Mouse (Mus musculus): ENCODE measurements around the gene Arhgef17.

Arhgef17 gene

DNA sequence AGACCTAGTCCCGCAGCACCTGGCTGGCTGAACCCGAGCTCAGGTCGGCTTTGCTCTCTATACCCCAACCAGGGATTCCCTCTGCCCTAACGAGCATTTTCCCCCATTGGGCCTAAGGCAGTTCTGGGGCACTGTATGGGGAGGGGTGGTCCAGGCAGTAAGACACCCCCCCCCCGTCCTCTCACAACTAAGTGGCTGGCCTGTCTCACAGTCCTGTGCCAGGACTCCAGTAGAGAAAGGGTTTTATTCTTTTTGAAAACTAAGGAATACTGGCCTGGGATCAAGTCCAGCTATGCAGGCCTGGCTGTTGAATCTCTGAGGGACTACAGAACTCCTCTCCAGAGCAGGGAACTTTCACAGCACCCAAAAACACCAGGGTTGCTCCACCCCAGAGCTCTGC is 16.7 kb downstream of the Arhgef17 start:
- DNase-seq (ENCODE audit: low spot score), result peak; percentile 16

DNA sequence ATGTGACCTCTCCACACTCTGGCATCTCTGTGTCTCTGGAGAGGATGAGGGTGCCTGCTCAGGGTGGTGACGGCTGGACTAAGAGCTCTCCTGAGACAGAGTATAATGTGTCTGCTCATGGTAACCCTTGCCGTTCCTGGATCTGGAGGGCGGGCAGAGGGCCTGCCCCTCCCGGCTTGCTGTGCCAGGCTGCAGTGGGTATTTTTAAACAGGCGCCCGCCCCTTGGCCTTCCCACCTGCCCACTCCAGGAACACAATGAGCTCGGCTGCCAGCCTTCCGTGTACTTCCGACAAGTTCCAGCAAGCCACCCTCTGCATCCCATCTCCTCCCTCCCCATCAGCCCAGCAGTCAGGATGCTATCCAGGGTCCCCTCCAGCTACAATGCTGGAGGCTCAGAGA is 20.1 kb downstream of the Arhgef17 start:
- DNase-seq (ENCODE audit: low spot score), result no peak

DNA sequence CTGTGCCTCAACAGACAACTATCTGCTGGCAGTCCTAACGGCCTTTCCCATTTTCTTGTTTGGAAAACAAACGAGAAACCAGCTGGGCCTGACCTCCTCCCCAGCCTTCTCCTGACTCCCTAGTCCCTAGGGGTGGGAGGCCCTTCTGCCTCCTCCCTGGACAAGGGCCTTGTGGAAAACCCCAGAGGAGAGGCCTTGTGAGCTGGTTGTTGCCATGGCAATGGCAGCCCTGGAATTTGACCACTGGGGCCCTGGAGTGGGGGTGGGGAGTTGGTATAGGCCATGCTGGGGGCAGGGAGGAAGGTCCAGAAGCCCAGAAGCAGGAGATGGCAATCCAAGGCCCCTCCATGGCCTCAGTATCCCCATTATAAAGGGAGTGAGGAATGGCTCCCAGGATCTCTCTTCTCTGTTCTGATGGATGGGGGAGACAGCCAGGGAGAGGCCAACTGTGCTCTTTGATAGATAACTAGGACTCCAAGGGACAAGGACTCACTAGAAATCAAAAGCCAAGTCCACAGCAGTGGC is 20.6 kb downstream of the Arhgef17 start:
- peak; percentile 50 for DNase-seq (ENCODE audit: low spot score)

DNA sequence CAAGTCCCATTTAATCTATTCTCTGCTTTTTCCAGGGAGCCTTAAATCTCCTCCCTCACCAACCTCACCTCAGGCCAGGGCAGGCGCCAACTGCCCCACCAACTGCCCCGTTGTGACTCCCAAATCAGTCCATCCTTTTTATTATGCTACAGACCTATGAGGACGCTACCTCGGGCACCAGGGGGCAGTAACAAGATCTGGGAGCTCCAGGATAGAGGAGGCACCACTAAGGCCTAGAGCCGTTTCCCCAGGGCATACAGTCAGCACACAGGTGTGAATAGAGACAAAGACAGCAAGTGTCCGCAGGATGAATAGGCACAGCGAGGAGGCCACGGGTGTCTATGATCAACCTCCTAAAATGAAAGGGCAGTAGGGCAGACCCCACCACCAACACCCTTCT is 23.3 kb downstream of the Arhgef17 start:
- peak; percentile 37 for DNase-seq (ENCODE audit: low spot score)

DNA sequence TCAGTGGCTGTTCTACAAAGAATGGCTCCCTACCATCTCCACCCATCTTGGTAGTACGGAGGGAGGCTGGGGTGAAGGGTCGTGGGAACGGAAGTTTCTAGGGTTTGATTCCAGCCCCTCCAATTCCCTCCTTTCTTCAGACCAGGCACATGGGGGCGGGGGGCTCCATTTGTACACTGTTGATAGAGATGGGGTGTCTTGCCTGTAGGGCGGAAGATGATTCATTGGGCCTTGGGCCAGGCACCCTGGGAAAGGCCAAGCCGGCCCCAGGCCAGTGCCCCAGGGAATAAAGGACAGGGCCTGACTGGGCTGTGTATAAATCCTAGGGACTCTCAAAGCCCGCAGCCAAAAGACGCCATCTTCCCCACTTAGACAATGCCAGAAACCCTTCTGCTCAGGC is 23.8 kb downstream of the Arhgef17 start:
- no peak for DNase-seq (ENCODE audit: low spot score)

DNA sequence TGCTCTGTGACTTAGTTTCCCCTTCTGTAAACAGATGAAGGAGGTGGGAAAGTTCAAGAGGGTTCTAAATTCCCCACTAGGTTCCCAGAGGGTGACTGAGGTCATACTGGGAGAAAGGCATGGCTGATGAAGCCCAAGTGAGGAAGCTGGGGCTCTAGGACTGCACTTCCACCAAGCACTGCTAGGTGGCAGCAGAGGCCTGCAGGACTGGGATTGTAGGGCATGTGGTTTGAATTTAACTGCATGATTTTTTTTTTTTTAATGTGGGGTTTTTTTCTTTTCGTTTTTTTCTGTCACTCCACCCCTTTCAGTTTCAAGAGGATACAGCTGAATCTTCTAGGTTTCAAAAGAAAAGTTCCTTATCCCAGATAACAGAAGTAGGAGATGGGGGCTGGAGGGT is 24.7 kb downstream of the Arhgef17 start:
- peak; percentile 85 for DNase-seq (ENCODE audit: low spot score)

DNA sequence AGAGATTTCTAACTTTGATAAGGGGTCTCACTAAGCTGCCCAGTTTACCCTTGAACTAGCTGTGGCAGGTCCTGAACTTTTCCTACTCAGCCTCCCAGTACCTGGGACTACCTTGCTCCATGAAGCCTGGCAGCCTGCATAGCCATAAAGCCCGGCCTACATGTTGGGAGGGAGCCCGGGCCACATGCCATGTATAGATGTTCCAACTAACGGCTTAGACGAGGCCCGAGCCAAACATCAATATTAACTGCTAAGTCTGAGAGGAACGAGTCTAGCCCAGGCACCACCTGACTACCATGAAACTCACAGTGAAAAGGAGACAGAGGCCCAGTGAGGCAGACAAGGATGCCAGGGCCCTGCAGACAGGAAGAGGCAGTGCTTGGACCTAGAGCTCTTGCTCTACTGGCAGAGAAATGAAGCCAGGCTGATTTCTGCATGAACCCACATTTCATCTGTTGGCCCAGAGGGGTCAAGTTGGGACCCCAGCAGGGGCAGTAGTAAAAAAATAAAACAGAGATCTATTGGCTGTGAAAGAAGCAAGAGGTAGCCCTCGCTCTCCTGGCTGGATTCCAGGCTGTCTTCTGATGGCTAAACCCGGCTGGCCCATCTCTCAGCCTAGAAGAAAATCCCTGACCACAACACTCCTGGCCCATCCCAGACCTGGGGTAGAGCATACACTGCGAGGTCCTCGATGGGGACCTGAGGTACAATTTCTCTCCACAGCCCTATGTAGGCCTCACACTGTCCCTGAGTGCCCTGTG is 25.7 kb downstream of the Arhgef17 start:
- no peak for DNase-seq (ENCODE audit: low spot score)

DNA sequence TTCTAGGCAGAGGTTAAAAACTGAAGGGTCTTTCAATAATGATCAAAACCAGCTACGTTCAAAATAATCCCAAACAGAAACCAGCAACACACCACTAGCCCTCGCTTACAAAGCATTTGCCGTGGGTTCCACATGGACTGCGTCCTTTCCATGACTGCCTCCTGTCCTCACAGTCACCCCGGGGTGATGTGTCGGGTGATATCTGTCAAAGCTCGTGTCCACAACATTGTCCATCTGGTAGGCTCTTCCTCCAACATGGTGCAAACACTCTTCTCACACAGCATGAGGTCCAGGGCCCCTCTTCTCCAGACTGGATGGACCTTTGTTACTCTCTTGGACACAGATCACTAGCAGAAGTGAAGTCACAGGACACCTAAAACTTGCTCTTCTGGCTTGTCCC is 26.9 kb downstream of the Arhgef17 start:
- no peak for DNase-seq (ENCODE audit: low spot score)

DNA sequence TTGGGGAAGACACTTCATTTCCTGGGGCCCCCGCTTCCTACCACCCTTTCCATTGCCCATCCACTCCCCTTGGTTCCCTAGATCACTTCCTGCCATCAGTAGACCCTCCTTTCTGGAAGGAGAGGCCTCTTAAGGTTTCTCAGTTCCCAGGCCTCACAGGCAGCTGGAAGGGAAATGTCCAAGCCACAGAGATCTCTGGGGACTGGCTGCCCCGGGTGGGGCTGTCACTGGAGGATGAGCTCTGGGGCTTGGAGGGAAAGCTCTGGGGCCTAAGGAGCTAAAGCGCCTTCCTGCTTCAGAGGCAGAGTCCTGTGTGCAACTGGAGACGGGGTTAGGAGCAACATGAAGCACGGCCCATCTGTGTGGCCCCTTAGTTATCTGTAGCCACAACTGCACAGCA is 27.3 kb downstream of the Arhgef17 start:
- DNase-seq (ENCODE audit: low spot score), result no peak

DNA sequence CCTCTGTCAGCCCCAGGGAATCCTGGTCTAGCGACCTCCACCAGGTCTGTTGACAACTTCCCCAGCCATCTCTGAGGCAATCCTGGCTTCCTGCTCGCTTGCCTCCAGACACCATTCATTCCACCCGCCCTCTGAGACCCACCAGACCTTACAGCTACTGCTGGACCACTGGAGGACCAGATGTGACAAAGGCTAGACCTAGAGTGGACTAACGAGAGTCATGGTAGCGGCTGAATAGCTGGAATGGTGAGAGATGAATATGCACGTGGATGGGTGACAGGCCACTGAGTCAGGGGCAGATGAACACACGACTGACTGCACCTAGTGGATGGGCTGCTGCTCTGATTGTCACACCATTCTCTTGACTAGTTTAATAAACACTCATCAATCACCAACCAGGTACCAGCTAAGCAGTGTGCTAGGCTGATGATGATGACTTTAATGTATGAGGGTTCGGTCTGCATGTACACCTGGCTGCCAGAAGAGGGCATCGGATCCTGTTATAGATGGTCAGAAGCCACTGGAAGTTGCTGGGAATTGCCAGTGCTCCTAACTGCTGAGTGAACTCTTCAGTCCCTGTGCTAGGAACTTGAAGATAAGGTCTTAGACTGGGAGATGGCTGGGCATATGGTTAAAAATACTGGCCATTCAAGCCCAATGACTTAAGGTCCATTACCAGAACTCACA is 29.3 kb downstream of the Arhgef17 start:
- peak; percentile 15 for DNase-seq (ENCODE audit: low spot score)

DNA sequence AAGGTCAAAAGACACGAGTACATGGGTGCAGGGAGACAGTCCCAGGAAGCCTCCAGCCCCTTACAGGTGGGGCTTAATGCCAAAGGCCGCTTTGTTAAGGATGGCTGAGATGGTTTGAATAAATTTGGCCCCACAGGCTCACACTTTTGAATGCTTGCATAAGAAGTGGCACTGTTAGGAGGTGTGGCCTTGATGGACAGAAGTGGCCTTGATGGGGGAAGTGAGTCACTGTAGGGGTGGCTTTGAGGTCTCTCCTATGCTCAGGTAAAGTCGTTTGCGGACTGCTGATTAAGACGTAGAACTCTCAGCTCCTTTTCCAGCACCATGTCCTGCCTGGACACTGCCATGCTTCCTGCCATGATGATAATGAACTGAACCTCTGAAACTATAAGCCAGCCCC is 34.1 kb downstream of the Arhgef17 start:
- no peak for DNase-seq (ENCODE audit: low spot score)

DNA sequence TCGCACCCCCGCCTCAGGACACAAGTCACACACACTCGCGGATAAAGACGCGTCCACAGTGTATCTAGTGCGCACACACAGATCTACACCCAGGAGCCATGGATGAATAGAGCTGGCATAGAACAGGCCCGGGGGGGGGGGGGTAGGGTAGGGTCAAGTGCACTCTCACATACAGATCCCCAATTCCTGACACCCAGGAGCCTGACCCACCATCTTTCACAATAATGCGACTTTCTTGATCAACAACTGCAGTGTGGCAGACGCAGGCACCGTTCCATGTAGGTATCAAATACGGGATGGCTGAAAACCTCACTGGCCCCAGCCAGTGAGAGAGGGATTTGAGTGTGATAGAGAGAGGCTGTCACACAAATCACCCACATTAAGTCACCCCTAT is 37.1 kb downstream of the Arhgef17 start:
- DNase-seq (ENCODE audit: low spot score), result no peak

DNA sequence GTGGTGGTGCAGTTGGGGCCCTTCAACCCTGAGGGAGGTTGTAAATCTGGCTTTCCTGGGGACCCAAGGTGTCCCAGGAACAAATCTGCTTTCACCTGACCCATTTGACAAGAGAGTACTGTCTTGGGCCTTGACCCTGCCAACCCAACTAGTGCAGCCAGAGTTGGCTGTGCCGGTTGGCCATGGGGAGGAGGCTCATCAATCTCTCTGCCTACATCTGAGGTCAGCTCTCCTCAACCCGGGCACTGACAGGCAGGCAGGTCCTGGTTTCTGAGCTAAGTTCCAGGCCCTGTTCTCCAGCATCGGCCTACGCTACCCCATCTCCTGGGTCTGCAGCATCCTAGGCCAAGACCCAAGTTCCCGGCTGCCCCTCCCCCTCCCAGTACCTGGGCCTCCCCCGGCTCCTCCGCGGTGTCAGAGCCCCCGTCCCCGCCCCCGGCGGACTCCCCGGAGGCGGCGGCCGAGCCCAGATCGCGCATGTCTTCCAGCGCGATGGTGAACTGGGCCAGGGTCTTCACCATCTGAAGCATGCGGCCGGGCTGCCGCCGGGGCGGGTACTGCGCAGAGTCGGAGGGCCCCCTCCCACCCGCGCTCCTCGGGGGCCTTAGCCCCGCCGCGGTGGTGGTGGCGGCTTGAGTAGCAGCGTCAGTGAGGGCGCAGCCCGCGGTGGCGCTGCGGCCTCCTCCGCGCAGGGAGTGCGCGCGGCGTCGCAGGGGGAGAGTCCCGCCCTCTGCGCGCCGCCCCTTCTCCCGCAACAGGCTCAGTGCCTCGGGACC is 37.7 kb downstream of the Arhgef17 start:
- DNase-seq (ENCODE audit: low spot score), result no peak

DNA sequence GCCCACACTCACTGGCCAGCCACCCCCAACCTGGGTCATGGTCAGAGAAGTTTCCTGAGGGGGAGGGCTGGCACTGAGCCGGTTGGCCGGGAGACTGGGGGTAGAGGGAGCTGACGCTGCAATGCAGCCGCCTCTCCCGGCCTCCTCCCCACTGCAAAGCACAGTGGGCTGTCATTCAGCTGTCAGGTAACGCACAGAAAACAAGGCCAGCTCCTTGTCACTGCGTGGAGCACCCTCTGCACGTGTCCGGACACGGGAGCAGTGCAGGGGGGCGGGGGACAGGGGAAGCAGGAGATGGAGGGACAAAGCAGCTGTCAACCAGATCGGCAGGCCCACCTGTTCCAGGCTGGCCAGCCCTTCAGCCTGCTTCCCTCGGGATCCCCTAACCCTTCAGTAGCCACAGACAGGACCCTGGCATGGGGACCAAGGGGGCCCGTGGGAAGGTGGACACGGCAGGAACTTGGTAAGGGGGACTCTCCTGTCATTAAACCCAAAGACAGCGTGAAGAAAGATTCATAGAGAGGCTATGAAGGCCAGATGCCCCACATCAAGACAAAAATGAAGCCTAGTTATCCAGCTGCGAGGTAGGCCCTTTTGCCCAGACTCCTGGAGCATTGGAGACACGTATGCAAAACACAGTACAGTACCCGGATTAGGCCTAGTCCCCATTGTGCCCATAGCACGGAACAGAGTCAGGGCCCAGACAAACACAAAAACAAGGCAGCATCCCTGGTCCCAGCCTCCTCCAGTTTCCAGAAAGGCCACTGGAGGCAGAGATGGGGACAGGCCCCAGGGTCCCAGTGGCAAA is 38.5 kb downstream of the Arhgef17 start:
- no peak for DNase-seq (ENCODE audit: low spot score)

DNA sequence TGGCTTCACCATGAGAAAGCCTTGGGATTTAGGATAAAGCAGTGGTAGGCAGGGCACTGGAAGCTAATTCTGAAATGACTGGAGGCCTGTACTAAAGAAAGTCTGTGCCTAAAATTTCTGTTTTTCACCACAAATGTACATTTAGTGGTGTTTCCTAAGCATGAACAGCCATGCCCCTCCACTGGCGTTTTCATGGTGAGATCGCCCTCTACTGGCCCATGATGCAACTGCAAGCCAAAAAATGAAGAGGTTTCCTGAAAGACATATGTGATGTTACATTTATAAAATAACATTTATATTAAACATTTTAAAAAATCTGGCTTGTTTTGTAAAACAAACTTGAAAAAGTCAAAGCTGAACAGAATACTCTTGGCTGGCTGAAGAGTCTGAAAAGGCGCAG is 45.4 kb downstream of the Arhgef17 start:
- peak; percentile 46 for DNase-seq (ENCODE audit: low spot score)

DNA sequence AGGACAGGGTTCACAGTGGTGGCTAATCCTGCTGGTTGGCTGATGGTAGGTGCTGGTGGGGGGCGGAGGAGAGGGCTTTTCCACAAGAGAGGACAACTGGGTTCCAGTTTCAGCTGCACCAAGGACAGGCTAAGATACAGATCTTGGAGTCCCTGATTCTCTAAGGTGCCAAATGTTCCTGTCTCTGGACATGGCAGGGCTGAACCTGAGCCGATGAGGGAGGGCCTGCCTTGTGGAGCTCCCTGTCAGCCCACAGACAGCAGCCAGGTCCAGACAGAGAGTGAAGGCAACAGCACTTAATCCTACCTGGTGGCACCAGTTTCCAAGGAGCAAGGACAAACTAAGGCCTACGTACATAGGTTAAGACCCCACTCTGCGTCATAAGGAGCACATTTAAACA is 47.4 kb downstream of the Arhgef17 start:
- no peak for DNase-seq (ENCODE audit: low spot score)

DNA sequence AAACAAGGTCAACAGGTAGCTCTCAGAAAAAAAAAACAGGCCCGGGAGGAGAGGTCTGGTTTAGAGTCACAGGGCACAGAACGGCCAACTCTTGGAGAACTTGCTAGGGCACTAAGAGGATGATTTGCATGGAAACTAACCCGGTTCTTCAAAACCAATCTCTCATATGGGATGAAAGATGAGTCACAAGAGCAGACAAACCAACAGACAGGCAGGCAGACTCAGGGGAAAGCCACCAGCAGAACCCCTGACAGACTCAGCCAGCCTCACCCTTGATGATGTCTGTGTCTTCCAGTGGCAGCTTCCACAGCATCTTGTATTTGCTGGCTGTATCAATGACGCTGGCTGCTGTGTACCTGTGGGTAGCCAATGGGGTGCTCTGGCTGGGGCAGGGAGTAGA is 50.0 kb downstream of the Arhgef17 start:
- no peak for DNase-seq (ENCODE audit: low spot score)

DNA sequence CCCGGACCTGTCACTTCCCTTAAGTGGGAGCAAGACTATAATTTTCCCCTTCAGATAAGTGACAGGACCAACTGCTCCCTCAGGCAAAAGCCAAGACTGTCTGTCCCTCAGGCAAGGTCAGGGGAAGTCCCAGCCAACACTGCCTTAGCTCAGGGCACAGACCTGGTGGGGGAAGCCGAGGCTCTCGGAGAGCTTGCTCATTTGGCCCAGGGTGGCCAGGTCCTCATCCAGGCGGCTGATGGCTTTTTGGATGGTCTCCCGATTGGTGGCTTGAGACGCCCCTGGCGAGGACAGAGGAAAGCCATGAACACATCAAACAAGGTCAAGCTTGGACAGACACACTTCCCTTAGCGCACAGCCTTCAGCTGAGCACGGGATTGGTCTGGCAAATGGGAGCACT is 50.4 kb downstream of the Arhgef17 start:
- DNase-seq (ENCODE audit: low spot score), result no peak

DNA sequence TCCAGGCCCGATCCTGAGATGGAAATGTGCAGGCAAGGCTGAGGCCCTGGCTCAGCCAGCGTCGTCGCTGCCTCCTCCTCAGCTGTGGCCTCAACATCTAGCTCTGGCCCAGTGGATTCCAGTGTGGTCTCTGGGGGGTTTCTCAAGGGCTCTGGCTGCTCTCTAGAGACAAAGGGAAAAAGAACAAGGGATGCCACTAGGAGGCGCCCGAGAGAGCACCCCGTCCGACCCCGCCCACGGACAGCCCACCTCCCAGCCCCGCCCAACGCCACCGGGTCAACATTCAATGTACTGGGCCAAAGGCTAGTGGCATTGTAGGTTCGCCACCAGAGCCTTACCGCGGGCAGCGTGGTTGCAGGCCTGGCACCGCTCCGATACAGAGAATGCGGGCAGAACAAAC is 52.3 kb downstream of the Arhgef17 start:
- peak; percentile 54 for DNase-seq (ENCODE audit: low spot score)

DNA sequence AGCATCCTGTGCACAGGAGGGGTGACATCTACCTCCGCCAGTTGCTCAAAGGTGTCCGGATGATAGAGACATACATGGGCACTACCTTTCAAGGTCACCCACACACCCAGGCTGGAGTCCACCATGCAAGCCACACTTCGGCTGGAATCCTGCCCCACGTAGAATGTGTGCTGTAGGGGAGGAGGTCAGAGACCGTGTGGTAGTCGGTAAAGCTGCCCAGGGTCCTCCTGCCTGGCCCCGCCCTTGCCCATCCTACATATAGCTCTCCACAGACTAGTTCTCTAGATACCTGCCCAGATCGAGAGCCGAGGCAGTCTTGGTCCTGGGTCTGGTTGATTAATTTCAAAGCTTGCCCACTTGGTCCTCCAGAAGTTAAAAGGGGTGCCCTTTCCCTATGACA is 55.1 kb downstream of the Arhgef17 start:
- DNase-seq (ENCODE audit: low spot score), result no peak

DNA sequence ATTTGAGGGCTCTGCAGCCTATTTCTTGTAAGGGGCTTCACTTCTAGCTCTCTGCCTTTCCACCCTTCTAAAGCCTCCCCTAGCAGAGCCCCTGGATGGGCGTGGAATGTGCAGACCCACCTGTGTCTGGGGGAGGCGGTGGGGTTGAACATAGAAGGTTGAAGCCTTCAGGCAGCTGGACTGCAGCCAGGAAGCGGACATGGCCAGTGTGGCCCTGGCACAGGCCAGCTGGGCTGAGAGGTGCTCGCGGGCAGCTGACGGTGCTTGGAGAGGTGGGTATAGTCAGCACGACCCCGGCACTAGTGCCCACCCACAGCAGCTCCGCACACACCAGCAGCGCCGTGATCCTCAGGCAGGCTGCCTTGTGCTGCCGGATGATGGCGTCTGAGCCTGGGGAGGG is 55.6 kb downstream of the Arhgef17 start:
- DNase-seq (ENCODE audit: low spot score), result no peak

DNA sequence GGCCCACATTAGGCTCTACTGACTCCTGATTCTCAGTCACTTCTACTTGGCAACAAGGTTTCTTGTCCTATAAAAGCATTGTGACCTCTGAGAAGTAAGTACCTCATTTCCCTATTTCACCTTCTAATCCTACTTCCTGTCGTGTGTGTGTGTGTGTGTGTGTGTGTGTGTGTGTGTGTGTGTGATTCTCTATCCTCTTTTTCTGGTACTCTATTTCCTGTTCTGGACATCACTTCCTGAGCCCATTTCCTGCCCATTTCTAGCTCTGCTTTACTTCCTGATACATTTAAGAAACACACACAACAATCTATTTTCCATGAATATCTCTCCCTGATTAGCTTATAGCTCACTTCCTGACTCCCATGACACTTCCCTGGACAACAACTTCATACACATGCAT is 56.1 kb downstream of the Arhgef17 start:
- no peak for DNase-seq (ENCODE audit: low spot score)
